8 mouse cellular contexts compared by ENCODE assay signal in genomic region chr5:72580970-72581332, GRCm38 (mm10). TPM values are rescaled to one million over a fixed set of nuclear protein-coding genes. Genes with fewer than 3 reads are reported as not detected.
DNase-seq lines count a peak whose midpoint lies in the region; ATAC-seq and TF ChIP-seq lines count a peak whose summit lies in the region.
"Not testable (repeated sequence)": the region's sequence is repeated elsewhere in the genome, so short reads cannot be mapped to it uniquely, and the experiment has no call there.

Gene Zar1, minus strand, starts transcription at chr5:72581254.

- peak within 1 kb of the TSS; percentile 89 for H3K4me2 ChIP-seq in heart, embryonic 15.5 days
- peak within 1 kb of the TSS; percentile 91 for H3K4me2 ChIP-seq in intestine, embryonic 15.5 days (replicated peaks)
- H3K4me2 ChIP-seq in limb, embryonic 13.5 days (replicated peaks), result peak within 1 kb of the TSS; percentile 85
- H3K4me2 ChIP-seq in lung, postnatal 0 days (replicated peaks; ENCODE audit: low read depth, low read length), result peak within 1 kb of the TSS; percentile 64
- peak within 1 kb of the TSS; percentile 78 for H3K4me2 ChIP-seq in neural tube, embryonic 12.5 days (replicated peaks)

- H3K4me3 ChIP-seq in forebrain, embryonic 10.5 days, result peak within 1 kb of the TSS; percentile 56
- H3K4me3 ChIP-seq in heart, embryonic 15.5 days, result peak within 1 kb of the TSS; percentile 53
- peak within 1 kb of the TSS; percentile 43 for H3K4me3 ChIP-seq in intestine, embryonic 15.5 days (replicated peaks)
- H3K4me3 ChIP-seq in limb, embryonic 13.5 days, result peak within 1 kb of the TSS; percentile 50
- H3K4me3 ChIP-seq in lung, postnatal 0 days (ENCODE audit: low read depth, low read length), result peak within 1 kb of the TSS; percentile 28
- peak within 1 kb of the TSS; percentile 43 for H3K4me3 ChIP-seq in neural tube, embryonic 12.5 days
- H3K4me3 ChIP-seq in testis, adult 2 months (ENCODE audit: control insufficient read depth, low read depth, low read length), result peak within 1 kb of the TSS; percentile 28; the same call in 1 of the 2 replicates

- 7% methylated on average over 17 of the region's 21 CpGs for WGBS in forebrain, embryonic 10.5 days
- 8% methylated on average over 20 of the region's 21 CpGs for WGBS in heart, embryonic 15.5 days
- WGBS in intestine, embryonic 15.5 days, result 17% methylated on average over 14 of the region's 21 CpGs
- 7% methylated on average over 15 of the region's 21 CpGs for WGBS in limb, embryonic 13.5 days
- 8% methylated on average over 14 of the region's 21 CpGs for WGBS in lung, postnatal 0 days
- 7% methylated on average over 19 of the region's 21 CpGs for WGBS in neural tube, embryonic 12.5 days

- not testable (repeated sequence) for ATAC-seq in heart, embryonic 15.5 days (replicated peaks; ENCODE audit: insufficient number of reproducible peaks, insufficient read depth, low FRiP score, low read depth); lung, postnatal 0 days
- peak; percentile 62 for ATAC-seq in intestine, embryonic 15.5 days
- ATAC-seq in limb, embryonic 13.5 days (ENCODE audit: low FRiP score, low read depth), result 0 out of 2 replicates have a peak, but pooled peaks have one; percentile 45
- peak; percentile 71 for ATAC-seq in neural tube, embryonic 12.5 days (ENCODE audit: low FRiP score, low read depth)

- peak within 1 kb of the TSS; percentile 48 for H3K9ac ChIP-seq in heart, embryonic 15.5 days
- peak within 1 kb of the TSS; percentile 42 for H3K9ac ChIP-seq in intestine, embryonic 15.5 days
- peak within 1 kb of the TSS; percentile 66 for H3K9ac ChIP-seq in limb, embryonic 13.5 days
- not testable (repeated sequence) for H3K9ac ChIP-seq in lung, postnatal 0 days (replicated peaks; ENCODE audit: low read depth)
- H3K9ac ChIP-seq in neural tube, embryonic 12.5 days, result peak within 1 kb of the TSS; percentile 64

- peak; percentile 30 for DNase-seq in brain, embryonic 14.5 days (ENCODE audit: low read depth)
- not testable (repeated sequence) for DNase-seq in forebrain, embryonic 10.5 days (ENCODE audit: extremely low spot score, low spot score); lung, postnatal 0 days (ENCODE audit: low spot score)

- not testable (repeated sequence) for H3K9me3 ChIP-seq in forebrain, embryonic 10.5 days; heart, embryonic 15.5 days (replicated peaks); intestine, embryonic 15.5 days; limb, embryonic 13.5 days; lung, postnatal 0 days (ENCODE audit: low read length); neural tube, embryonic 12.5 days

- TF ChIP-seq POLR2A in brain, embryonic 14.5 days (IDR thresholded peaks at IDR 0.05; ENCODE audit: borderline replicate concordance, extremely low read depth, insufficient read depth, insufficient read length, poor library complexity, severe bottlenecking); testis, adult 2 months (IDR thresholded peaks at IDR 0.05; ENCODE audit: control insufficient read depth, low read depth, low read length): not testable (repeated sequence)

- TF ChIP-seq CTCF in brain, embryonic 14.5 days (IDR thresholded peaks at IDR 0.05; ENCODE audit: borderline replicate concordance, extremely low read depth, insufficient read depth, insufficient read length); lung, postnatal 0 days (IDR thresholded peaks at IDR 0.05); testis, adult 2 months (IDR thresholded peaks at IDR 0.05; ENCODE audit: control insufficient read depth, insufficient read depth, insufficient replicate concordance, low read depth, low read length): not testable (repeated sequence)

- H3K27me3 ChIP-seq in forebrain, embryonic 10.5 days (ENCODE audit: poor library complexity, severe bottlenecking), result peaks cover 60% of the 10 kb centered on the region
- H3K27me3 ChIP-seq in heart, embryonic 15.5 days, result peaks cover 31% of the 10 kb centered on the region
- H3K27me3 ChIP-seq in intestine, embryonic 15.5 days (replicated peaks); lung, postnatal 0 days (replicated peaks; ENCODE audit: insufficient read depth, low read length); neural tube, embryonic 12.5 days (replicated peaks); testis, adult 2 months (ENCODE audit: control insufficient read depth, insufficient read depth, low read length): not testable (repeated sequence)
- peaks cover 33% of the 10 kb centered on the region for H3K27me3 ChIP-seq in limb, embryonic 13.5 days

- H3K36me3 ChIP-seq in forebrain, embryonic 10.5 days (replicated peaks); heart, embryonic 15.5 days; intestine, embryonic 15.5 days; limb, embryonic 13.5 days; lung, postnatal 0 days (ENCODE audit: insufficient read depth, low read length); neural tube, embryonic 12.5 days; testis, adult 2 months (ENCODE audit: control insufficient read depth, insufficient read depth, low read length): not testable (repeated sequence)

- peaks cover 14% of the 10 kb centered on the region for H3K4me1 ChIP-seq in forebrain, embryonic 10.5 days
- H3K4me1 ChIP-seq in heart, embryonic 15.5 days (replicated peaks); intestine, embryonic 15.5 days (replicated peaks); limb, embryonic 13.5 days; lung, postnatal 0 days (ENCODE audit: insufficient read depth, low read depth, low read length); neural tube, embryonic 12.5 days; testis, adult 2 months (ENCODE audit: control insufficient read depth, insufficient read depth, low read length): not testable (repeated sequence)

- H3K27ac ChIP-seq in forebrain, embryonic 10.5 days, result peak within 1 kb of the TSS; percentile 68
- not testable (repeated sequence) for H3K27ac ChIP-seq in heart, embryonic 15.5 days; intestine, embryonic 15.5 days; limb, embryonic 13.5 days; lung, postnatal 0 days (ENCODE audit: low read length); neural tube, embryonic 12.5 days; testis, adult 2 months (ENCODE audit: control insufficient read depth, insufficient read depth, low read depth, low read length)

- not testable (repeated sequence) for TF ChIP-seq EP300 in lung, postnatal 0 days (IDR thresholded peaks at IDR 0.05)

RNA-seq across cellular contexts. Expression of gene Zar1, which starts in this region (rescaled TPM):
- polyA plus RNA-seq in brain, embryonic 14.5 days (2012; rRNA removed), result 1.6 and 2.0 TPM in 2 replicates
- not detected in 2 replicates for polyA plus RNA-seq in forebrain, embryonic 10.5 days (2016; fragmentation: Nextera tagmentation; extraction: Ambion mirVana)
- 0.09 and 0.14 TPM in 2 replicates for polyA plus RNA-seq in heart, embryonic 15.5 days (2015; fragmentation: Nextera tagmentation; extraction: Ambion mirVana)
- 0.15 and 0.31 TPM in 2 replicates for polyA plus RNA-seq in intestine, embryonic 15.5 days (2015; fragmentation: Nextera tagmentation; extraction: Ambion mirVana)
- 0.84 and 1.9 TPM in 2 replicates for polyA plus RNA-seq in limb, embryonic 13.5 days (2015; fragmentation: Nextera tagmentation; extraction: Ambion mirVana)
- polyA plus RNA-seq in lung, postnatal 0 days (2015; fragmentation: Nextera tagmentation; extraction: Ambion mirVana), result not detected in 2 replicates
- 3.5 and 4.2 TPM in 2 replicates for polyA plus RNA-seq in neural tube, embryonic 12.5 days (2016; fragmentation: Nextera tagmentation; extraction: Ambion mirVana)
- not detected in 2 replicates for polyA plus RNA-seq in testis, adult 2 months (2012; rRNA removed)

Comparison
In these comparisons a context has a peak if more than half of its experiments do, and no peak if none do; other contexts are left out.
1. Peak in ATAC-seq, H3K4me3 ChIP-seq, H3K9ac ChIP-seq and H3K4me2 ChIP-seq in intestine, embryonic 15.5 days; RNA of the gene not detected or under 1 TPM.